Mouse (Mus musculus) stomach, embryonic 14.5 days (tissue): ENCODE measurements around the gene Lrmda. TPM values are rescaled to one million over a fixed set of nuclear protein-coding genes. Genes with fewer than 3 reads are reported as not detected.

Experiments
- ATAC-seq: fragments of 200-750 bp; cut with Nextera tagmentation; 2 replicates; pipeline ENCODE4 v1.8.0; 2017; ENCODE audit warnings: low read depth, moderate TSS enrichment; ENCODE audit not compliant: insufficient number of reproducible peaks, insufficient read depth, low FRiP score
- H3K27ac ChIP-seq: fragments of 300-500 bp; sonication (generic); 2 replicates; pipeline ENCODE4 v1.5.1; 2014; ENCODE audit warnings: mild to moderate bottlenecking, low read length, moderate library complexity, mixed read lengths
- H3K27me3 ChIP-seq: fragments of 300-500 bp; sonication (generic); 2 replicates; pipeline ENCODE4 v1.6.1; 2014; ENCODE audit warnings: low read length, control low read depth, mixed read lengths; ENCODE audit not compliant: control insufficient read depth, insufficient read depth
- H3K36me3 ChIP-seq: fragments of 300-500 bp; sonication (generic); 2 replicates; pipeline ENCODE4 v1.6.1; 2014; ENCODE audit warnings: mild to moderate bottlenecking, control low read depth, low read length, moderate library complexity, mixed read lengths; ENCODE audit not compliant: control insufficient read depth, insufficient read depth
- H3K4me1 ChIP-seq: fragments of 300-500 bp; sonication (generic); 2 replicates; pipeline ENCODE4 v1.6.1; 2014; ENCODE audit warnings: low read length, control low read depth, mixed read lengths; ENCODE audit not compliant: control insufficient read depth, insufficient read depth
- H3K4me2 ChIP-seq: fragments of 300-500 bp; sonication (generic); replicated peaks from 2 replicates; pipeline ENCODE4 v1.6.1; 2014; ENCODE audit warnings: low read depth, low read length, control low read depth
- H3K4me3 ChIP-seq: fragments of 300-500 bp; sonication (generic); 2 replicates; pipeline ENCODE4 v1.5.1; 2014; ENCODE audit warnings: low read depth, low read length, control low read depth
- H3K9ac ChIP-seq: fragments of 300-500 bp; sonication (generic); replicated peaks from 2 replicates; pipeline ENCODE4 v1.6.1; 2014; ENCODE audit warnings: low read depth, mild to moderate bottlenecking, control low read depth, low read length, moderate library complexity, mixed read lengths
- H3K9me3 ChIP-seq: fragments of 300-500 bp; sonication (generic); 2 replicates; pipeline ENCODE4 v1.6.1; 2016; ENCODE audit warnings: low read depth, low read length, control low read depth; ENCODE audit not compliant: control insufficient read depth
- WGBS: fragments of 180-500 bp; shearing (Covaris S2); extraction: QIAGEN DNeasy Blood & Tissue Kit; methylation state at CpG from one replicate; pipeline ENCODE4 v1.1.7; 2014; 5-methylcytosine and 5-hydroxymethylcytosine counted together
- polyA plus RNA-seq: library from polyadenylated mRNA; unstranded; fragments of >200 nt; fragmentation: Nextera tagmentation; extraction: Ambion mirVana; gene quantifications from 2 replicates; pipeline ENCODE4 v1.2.1, GENCODE M21; 2014

Gene Lrmda
- polyA plus RNA-seq, 1 experiment from 2014 or later: 0.46 TPM

DNA sequence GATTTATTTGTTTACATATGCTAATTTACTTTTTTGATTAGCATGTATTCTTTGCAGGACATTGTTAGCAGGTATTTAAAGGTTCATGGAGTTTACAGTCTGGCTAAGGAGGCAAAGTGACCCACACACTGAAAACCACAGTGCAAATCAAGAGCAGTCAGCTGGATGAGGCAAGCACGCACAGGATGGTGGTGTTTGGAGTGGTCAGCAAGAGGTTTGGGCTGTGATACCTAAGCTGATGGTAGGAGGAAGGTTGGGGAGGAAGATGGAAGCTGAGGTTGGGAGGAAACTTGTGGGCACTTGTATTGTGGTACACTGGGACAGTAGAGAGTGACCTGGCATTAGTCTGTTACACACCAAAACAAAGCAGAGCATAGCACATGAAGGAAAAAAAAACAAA is 191.1 kb downstream of the Lrmda start:
- Histone ChIP-seq H3K4me2 (no peak overlapping the region), H3K27ac (no peak overlapping the region), H3K9ac (no peak overlapping the region), H3K27me3 (no peaks in the 10 kb centered on the region), H3K4me1 (no peaks in the 10 kb centered on the region; the same call in 1 of the 2 replicates), H3K9me3 (no peaks in the 10 kb centered on the region), H3K36me3 (no peaks in the 10 kb centered on the region), H3K4me3 (no peak overlapping the region)
- ATAC-seq: no peak
- 93% methylated on average over 1 of the region's 1 CpGs for WGBS

DNA sequence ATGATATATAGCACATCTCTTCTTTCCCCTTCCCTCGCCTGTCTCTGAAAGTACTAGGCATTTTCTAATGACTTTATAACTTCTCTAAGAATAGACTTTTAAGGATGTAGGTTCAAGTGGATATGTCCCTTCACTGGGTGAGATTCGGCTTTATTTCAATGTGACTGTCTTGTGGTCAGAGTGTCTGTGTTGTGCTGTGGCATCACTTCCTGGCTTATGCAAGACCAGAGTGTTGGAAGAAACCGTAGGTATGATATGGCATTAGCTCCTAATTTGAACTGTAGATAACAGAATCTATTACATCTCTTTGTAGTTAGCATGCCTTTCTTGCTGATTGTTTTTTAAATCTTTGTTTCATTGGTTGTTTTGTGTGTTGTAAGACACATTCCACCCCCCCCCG is 198.7 kb downstream of the Lrmda start:
- Histone ChIP-seq H3K27me3 (no peaks in the 10 kb centered on the region), H3K4me2 (no peak overlapping the region), H3K27ac (no peak overlapping the region), H3K36me3 (no peaks in the 10 kb centered on the region), H3K4me3 (no peak overlapping the region), H3K9me3 (no peaks in the 10 kb centered on the region), H3K4me1 (no peaks in the 10 kb centered on the region; the same call in 1 of the 2 replicates), H3K9ac (no peak overlapping the region)
- no peak for ATAC-seq
- 77% methylated on average over 4 of the region's 4 CpGs for WGBS

DNA sequence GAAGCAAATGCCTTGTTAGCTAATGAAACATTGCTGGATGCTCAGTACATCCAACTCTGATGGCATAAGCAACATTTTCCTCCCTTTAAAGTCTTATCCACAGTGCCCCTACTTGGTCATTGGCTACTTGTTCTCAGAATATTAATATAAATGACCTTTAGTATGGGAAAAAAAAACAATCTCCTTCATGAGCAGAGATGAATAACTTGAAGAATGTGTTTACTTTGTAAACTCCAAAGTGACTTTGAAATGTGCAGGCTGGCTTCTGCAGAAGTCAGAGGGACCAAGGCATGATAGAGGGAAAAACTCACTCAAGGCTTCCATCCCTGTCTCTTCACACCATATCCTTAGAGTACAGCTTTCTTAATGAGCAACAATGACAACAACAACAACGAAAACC is 202.5 kb downstream of the Lrmda start:
- H3K36me3 ChIP-seq: no peaks in the 10 kb centered on the region
- no peak for ATAC-seq
- H3K9ac ChIP-seq: no peak overlapping the region
- no peaks in the 10 kb centered on the region for H3K9me3 ChIP-seq
- no peaks in the 10 kb centered on the region for H3K27me3 ChIP-seq
- WGBS: 56% methylated on average over 1 of the region's 1 CpGs
- H3K4me1 ChIP-seq: no peaks in the 10 kb centered on the region
- H3K27ac ChIP-seq: no peak overlapping the region
- no peak overlapping the region for H3K4me2 ChIP-seq
- no peak overlapping the region for H3K4me3 ChIP-seq

DNA sequence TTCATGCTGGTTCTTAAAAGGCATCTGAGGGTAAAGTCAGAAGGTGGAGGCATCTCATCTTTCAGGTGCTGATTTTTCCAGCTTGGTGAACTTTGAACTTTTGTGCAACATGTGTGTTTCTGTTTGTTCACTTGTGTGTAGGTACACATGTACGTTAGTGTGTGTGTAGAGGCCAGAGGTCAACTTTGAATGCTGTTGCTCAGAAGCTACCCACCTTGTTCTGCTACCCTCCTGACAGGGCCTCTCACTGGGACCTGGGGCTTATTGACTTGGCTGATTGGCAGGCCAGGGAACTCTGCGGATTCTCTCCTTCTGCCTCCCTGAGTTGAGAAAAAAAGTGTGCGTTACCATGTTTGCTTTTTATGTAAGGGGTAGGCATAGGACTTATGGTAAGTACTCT is 203.1 kb downstream of the Lrmda start:
- no peaks in the 10 kb centered on the region for H3K27me3 ChIP-seq
- no peaks in the 10 kb centered on the region for H3K36me3 ChIP-seq
- no peaks in the 10 kb centered on the region for H3K9me3 ChIP-seq
- no peak overlapping the region for H3K27ac ChIP-seq
- no peak for ATAC-seq
- H3K9ac ChIP-seq: no peak overlapping the region
- H3K4me3 ChIP-seq: no peak overlapping the region
- no peak overlapping the region for H3K4me2 ChIP-seq
- H3K4me1 ChIP-seq: no peaks in the 10 kb centered on the region
- WGBS: 62% methylated on average over 3 of the region's 3 CpGs

DNA sequence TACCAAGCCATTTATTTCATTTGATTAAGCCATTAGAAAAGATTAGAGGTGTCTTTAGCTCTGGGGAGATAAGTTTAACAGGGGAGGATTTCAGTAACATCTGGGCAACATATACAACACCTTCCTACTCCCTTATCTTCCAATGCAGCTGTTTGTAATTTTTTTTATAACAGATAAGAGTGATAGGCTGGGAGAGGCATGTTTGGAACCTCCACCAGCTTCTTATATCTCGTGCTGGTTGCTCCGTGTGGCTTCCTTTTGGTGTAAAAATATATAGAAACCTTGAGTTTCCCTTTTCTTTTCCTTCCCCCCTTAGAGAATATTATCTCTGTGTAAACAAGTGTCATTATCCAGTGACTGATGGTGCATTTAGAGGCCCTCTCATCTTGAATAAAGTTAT is 206.7 kb downstream of the Lrmda start:
- H3K27ac ChIP-seq: no peak overlapping the region
- H3K36me3 ChIP-seq: no peaks in the 10 kb centered on the region
- no peak for ATAC-seq
- WGBS: 28% methylated on average over 2 of the region's 2 CpGs
- no peak overlapping the region for H3K4me2 ChIP-seq
- H3K4me3 ChIP-seq: no peak overlapping the region
- H3K4me1 ChIP-seq: no peaks in the 10 kb centered on the region
- no peak overlapping the region for H3K9ac ChIP-seq
- no peaks in the 10 kb centered on the region for H3K27me3 ChIP-seq
- H3K9me3 ChIP-seq: no peaks in the 10 kb centered on the region

DNA sequence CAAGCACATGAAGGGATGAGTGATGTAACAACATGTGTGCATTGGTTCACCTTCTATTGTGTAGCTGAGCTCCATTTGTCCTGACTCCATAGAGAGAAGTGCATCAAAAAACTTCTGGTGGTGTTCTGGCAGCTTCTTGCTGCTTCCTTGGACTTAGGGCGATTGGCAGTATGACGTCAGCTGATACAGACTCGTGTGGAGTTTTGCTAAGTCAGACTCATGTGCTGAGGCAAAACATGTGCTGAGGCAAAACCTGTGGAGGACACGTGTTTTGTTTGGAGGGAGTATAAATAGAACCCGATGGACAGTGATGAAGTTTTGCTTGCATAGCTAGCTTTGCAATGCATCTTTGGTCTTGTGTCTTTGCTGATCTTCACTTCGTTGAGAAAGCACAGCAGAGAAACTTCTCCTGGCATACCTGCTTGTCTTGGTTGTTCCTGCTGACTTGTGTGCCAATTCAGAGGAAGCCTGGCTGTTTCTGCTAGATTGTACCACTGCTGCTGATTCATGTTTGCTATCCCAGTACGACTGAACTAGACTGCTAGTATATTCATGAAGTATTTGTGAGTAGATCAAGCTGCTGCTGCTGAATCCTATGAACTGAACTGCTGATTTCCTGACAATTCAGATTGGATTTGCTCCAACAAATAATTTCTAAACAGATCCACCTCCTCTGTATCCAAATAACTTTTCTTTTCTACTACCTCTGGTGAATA is 208.9 kb downstream of the Lrmda start:
- Histone ChIP-seq H3K36me3 (no peaks in the 10 kb centered on the region), H3K27me3 (no peaks in the 10 kb centered on the region), H3K4me2 (no peak overlapping the region), H3K4me1 (no peaks in the 10 kb centered on the region), H3K9me3 (no peaks in the 10 kb centered on the region), H3K27ac (no peak overlapping the region), H3K4me3 (no peak overlapping the region), H3K9ac (no peak overlapping the region)
- no peak for ATAC-seq
- 58% methylated on average over 7 of the region's 7 CpGs for WGBS

DNA sequence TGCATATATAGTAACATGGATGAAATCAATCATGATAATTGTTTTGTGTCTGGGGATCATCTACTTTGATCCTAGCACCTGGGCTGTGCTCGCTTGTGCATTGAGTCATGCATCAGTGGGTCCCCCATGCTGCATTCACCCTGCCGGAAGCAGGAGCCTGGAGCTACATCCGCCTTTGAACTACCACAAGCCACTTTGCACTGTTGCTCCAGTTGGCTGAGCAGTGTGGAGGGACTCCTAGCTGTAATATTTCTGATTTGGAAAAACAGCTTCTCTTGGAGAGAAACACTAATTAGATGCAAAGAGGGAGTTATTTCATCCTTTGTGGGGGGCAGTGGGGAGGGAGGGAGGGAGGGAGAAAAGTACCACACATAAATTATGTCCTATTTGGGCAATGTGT is 220.8 kb downstream of the Lrmda start:
- Histone ChIP-seq H3K4me2 (no peak overlapping the region), H3K36me3 (no peaks in the 10 kb centered on the region)

DNA sequence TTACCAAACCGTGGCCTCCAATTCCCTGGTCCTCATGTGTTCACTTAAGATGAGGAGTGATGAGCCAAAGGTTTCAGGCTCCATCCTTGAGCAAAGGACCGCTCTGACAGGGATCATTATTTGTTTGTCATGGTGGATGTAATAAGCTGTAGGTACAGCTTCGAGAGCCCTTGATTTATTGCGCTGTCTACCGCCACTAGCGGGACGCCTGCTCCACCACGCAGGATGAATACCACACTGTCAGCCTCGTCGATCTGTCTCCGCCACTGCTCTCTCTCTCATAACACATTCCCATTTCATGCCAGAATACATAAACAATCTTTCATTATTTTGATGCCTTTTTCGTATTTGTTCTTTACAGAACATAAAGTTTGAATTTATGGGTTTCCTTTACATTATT is 235.9 kb downstream of the Lrmda start:
- no peaks in the 10 kb centered on the region for H3K27me3 ChIP-seq
- no peak for ATAC-seq
- 47% methylated on average over 12 of the region's 12 CpGs for WGBS
- no peak overlapping the region for H3K4me3 ChIP-seq
- H3K36me3 ChIP-seq: no peaks in the 10 kb centered on the region
- no peak overlapping the region for H3K4me2 ChIP-seq
- H3K9me3 ChIP-seq: no peaks in the 10 kb centered on the region
- H3K27ac ChIP-seq: no peak overlapping the region
- H3K9ac ChIP-seq: no peak overlapping the region
- peaks cover 3% of the 10 kb centered on the region; the same call in 1 of the 2 replicates for H3K4me1 ChIP-seq

More for the DNA sequence above, 220.8 kb downstream of the Lrmda start:
- Histone ChIP-seq H3K27me3 (no peaks in the 10 kb centered on the region), H3K27ac (no peak overlapping the region), H3K9ac (no peak overlapping the region), H3K4me1 (0 out of 2 replicates have a peak, but pooled peaks cover 3% of the 10 kb centered on the region), H3K9me3 (no peaks in the 10 kb centered on the region), H3K4me3 (no peak overlapping the region)
- 77% methylated on average over 3 of the region's 3 CpGs for WGBS
- no peak for ATAC-seq

DNA sequence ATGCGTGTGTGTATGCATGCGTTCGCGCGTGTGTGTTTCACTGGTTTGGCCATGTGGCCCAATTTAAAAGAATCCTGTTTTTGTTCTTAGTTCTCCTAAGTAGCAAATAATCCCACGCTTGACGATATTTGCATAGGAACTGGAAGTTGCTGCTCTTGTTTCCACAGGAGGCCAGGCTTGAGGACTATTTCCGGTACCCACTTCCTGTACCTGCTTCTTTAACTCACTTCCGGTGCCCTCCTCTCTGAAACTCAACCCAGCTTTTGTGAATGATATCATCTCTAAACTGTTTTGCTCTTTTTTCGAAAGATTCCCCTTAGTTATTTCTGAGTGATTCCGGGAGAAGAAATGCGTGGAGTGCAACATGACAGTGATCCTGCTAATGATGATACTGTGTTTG is 236.8 kb downstream of the Lrmda start:
- no peak for ATAC-seq
- Histone ChIP-seq H3K27me3 (no peaks in the 10 kb centered on the region), H3K9me3 (no peaks in the 10 kb centered on the region), H3K4me2 (no peak overlapping the region), H3K4me3 (no peak overlapping the region), H3K9ac (no peak overlapping the region), H3K36me3 (no peaks in the 10 kb centered on the region), H3K4me1 (peaks cover 3% of the 10 kb centered on the region; the same call in 1 of the 2 replicates), H3K27ac (no peak overlapping the region)
- 87% methylated on average over 12 of the region's 12 CpGs for WGBS
